Mouse (Mus musculus) megakaryocyte, embryonic 14.5 days (primary cell): ENCODE results near the gene Olfr693. TPM values are rescaled to one million over a fixed set of nuclear protein-coding genes. Genes with fewer than 3 reads are reported as not detected.
A peak's percentile ranks its signal among the peaks of the same experiment; 100 is the strongest.

Experiments used
- H3K27me3 ChIP-seq: replicated peaks from 2 replicates; pipeline ENCODE3; 2012; ENCODE audit warnings: inconsistent platforms
- H3K36me3 ChIP-seq: replicated peaks from 2 replicates; pipeline ENCODE3; 2012; ENCODE audit warnings: low read length, inconsistent platforms, mixed read lengths
- H3K4me1 ChIP-seq: 2 replicates; pipeline ENCODE4 v1.6.1; 2012; ENCODE audit warnings: inconsistent platforms
- H3K4me3 ChIP-seq: replicated peaks from 2 replicates; pipeline ENCODE3; 2012; ENCODE audit warnings: moderate library complexity, mild to moderate bottlenecking, inconsistent platforms
- H3K9me3 ChIP-seq: 2 replicates; pipeline ENCODE4 v1.6.1; 2012; ENCODE audit warnings: inconsistent platforms
- FLI1 ChIP-seq: IDR thresholded peaks from 2 replicates; pipeline ENCODE4 v1.6.1; 2012; ENCODE audit warnings: low read length, inconsistent platforms, mixed read lengths
- GATA1 ChIP-seq: IDR thresholded peaks from 3 replicates; pipeline ENCODE4 v1.6.1; 2012; ENCODE audit warnings: mixed read lengths, low read length, inconsistent platforms, borderline replicate concordance
- polyA plus RNA-seq: library from polyadenylated mRNA; stranded (reverse); fragments of >175 nt; gene quantifications from 2 replicates; pipeline ENCODE4 v1.2.3, GENCODE M21; 2012; ENCODE audit warnings: low replicate concordance; ENCODE audit not compliant: insufficient read depth

The Olfr693 gene
- polyA plus RNA-seq, 1 experiment = not detected

- Histone ChIP-seq H3K4me1 (peaks cover 42% of the 10 kb centered on the region), H3K36me3 (no peaks in the 10 kb centered on the region), H3K9me3 (no peaks in the 10 kb centered on the region; the same call in 1 of the 2 replicates), H3K27me3 (no peaks in the 10 kb centered on the region), H3K4me3 (no peak overlapping the region)
- TF ChIP-seq GATA1 (no peak), FLI1 (no peak)
Measured at GRCm38 (mm10) chr7:106649774-106650173, 30.6 kb downstream of the Olfr693 start.

- no peaks in the 10 kb centered on the region for H3K36me3 ChIP-seq
- H3K4me3 ChIP-seq = no peak overlapping the region
- no peak for TF ChIP-seq FLI1
- no peak for TF ChIP-seq GATA1
- no peaks in the 10 kb centered on the region for H3K9me3 ChIP-seq
- peaks cover 23% of the 10 kb centered on the region for H3K4me1 ChIP-seq
- H3K27me3 ChIP-seq = no peaks in the 10 kb centered on the region
Measured at GRCm38 (mm10) chr7:106645261-106645660, 35.1 kb downstream of the Olfr693 start.

GRCm38 (mm10) chr7:106644222-106644870 lies 36.0 kb downstream of the Olfr693 start:
- peak overlapping the region; percentile 62 for H3K4me3 ChIP-seq
- no peak for TF ChIP-seq FLI1
- TF ChIP-seq GATA1 = no peak
- peaks cover 23% of the 10 kb centered on the region for H3K4me1 ChIP-seq
- H3K36me3 ChIP-seq = no peaks in the 10 kb centered on the region
- H3K27me3 ChIP-seq = no peaks in the 10 kb centered on the region
- no peaks in the 10 kb centered on the region for H3K9me3 ChIP-seq

DNA sequence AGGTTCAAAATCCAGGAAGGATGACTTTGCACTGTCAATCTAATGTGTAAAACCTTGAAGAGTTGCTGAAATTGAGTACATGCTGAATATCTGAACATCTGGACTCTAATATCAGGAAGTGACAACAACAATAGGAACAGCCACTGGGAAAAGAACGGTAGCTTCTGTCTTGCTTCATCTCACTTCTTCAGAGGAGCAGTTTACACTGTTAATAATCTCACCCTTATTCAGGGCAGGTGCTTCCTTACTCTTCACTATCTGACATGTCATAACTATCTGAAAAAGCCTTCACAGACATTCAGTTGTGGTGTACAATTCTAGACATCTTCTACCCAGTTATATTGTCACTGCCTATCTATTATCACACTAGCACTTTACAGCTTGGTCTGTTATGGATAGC lies 39.5 kb downstream of the Olfr693 start:
- no peaks in the 10 kb centered on the region for H3K27me3 ChIP-seq
- TF ChIP-seq GATA1 = no peak
- TF ChIP-seq FLI1 = no peak
- peaks cover 20% of the 10 kb centered on the region for H3K4me1 ChIP-seq
- H3K36me3 ChIP-seq = no peaks in the 10 kb centered on the region
- H3K4me3 ChIP-seq = no peak overlapping the region
- no peaks in the 10 kb centered on the region for H3K9me3 ChIP-seq

DNA sequence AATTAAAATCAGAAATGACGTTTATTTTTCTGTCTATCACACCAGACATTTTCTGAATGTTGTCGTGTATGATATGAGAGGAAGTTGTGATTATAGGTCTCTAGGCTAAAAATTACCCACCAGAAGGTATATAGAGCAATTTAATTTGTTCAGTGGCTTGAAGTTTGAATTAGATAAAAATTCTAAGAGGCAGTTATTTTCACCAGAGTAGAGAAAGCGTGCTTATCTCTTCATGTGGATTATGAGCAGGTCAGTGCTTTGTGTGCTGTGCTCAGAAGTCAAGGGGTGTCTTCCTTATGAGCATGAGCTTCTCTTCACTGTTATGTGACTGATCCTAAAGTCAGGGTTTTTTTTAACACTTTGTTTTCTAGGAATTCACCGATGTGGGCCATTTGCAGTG lies 44.8 kb downstream of the Olfr693 start:
- no peaks in the 10 kb centered on the region for H3K36me3 ChIP-seq
- H3K4me3 ChIP-seq = no peak overlapping the region
- TF ChIP-seq FLI1 (no peak), GATA1 (no peak)

More for the DNA sequence above, 44.8 kb downstream of the Olfr693 start:
- no peaks in the 10 kb centered on the region for H3K27me3 ChIP-seq
- H3K4me1 ChIP-seq = peaks cover 8% of the 10 kb centered on the region
- H3K9me3 ChIP-seq = no peaks in the 10 kb centered on the region

Other genes starting within 250 kb of the Olfr693 start
- gene Olfr694, start 11.2 kb upstream of the Olfr693 start, polyA plus RNA-seq = not detected in 2 replicates
- not detected in 2 replicates for gene Olfr695, start 35.8 kb upstream of the Olfr693 start, polyA plus RNA-seq
- gene Olfr697, start 61.9 kb upstream of the Olfr693 start, polyA plus RNA-seq = not detected in 2 replicates
- gene Olfr698, start 74.8 kb upstream of the Olfr693 start, polyA plus RNA-seq = not detected in 2 replicates
- not detected in 2 replicates for gene Olfr699, start 112.6 kb upstream of the Olfr693 start, polyA plus RNA-seq
- not detected in 2 replicates for gene Olfr700, start 128.2 kb upstream of the Olfr693 start, polyA plus RNA-seq
- not detected in 2 replicates for gene Olfr701, start 133.5 kb upstream of the Olfr693 start, polyA plus RNA-seq
- not detected in 2 replicates for gene Olfr702, start 153.3 kb upstream of the Olfr693 start, polyA plus RNA-seq
- gene Olfr703, start 162.8 kb upstream of the Olfr693 start, polyA plus RNA-seq = 0.58 TPM in 1 of 2 replicates, not detected in the other
- not detected in 2 replicates for gene Olfr704, start 182.6 kb upstream of the Olfr693 start, polyA plus RNA-seq
- gene Olfr705, start 196.3 kb upstream of the Olfr693 start, polyA plus RNA-seq = not detected in 2 replicates
- not detected in 2 replicates for gene Olfr706, start 207.6 kb upstream of the Olfr693 start, polyA plus RNA-seq
- not detected in 2 replicates for gene Olfr707, start 220.7 kb upstream of the Olfr693 start, polyA plus RNA-seq
- gene Olfr1532-ps1, start 227.4 kb upstream of the Olfr693 start, polyA plus RNA-seq = not detected in 2 replicates